Mouse (Mus musculus) Muller cell, postnatal 12 days (primary cell): ENCODE measurements around the gene Wipf1.
"Not testable (repeated sequence)": the region's sequence is repeated elsewhere in the genome, so short reads cannot be mapped to it uniquely, and the experiment has no call there.

Experiments
- DNase-seq: peaks from one replicate; pipeline ENCODE4 v3.0.0-alpha.2; 2015; ENCODE audit errors: inconsistent ontology term

Gene Wipf1

DNA sequence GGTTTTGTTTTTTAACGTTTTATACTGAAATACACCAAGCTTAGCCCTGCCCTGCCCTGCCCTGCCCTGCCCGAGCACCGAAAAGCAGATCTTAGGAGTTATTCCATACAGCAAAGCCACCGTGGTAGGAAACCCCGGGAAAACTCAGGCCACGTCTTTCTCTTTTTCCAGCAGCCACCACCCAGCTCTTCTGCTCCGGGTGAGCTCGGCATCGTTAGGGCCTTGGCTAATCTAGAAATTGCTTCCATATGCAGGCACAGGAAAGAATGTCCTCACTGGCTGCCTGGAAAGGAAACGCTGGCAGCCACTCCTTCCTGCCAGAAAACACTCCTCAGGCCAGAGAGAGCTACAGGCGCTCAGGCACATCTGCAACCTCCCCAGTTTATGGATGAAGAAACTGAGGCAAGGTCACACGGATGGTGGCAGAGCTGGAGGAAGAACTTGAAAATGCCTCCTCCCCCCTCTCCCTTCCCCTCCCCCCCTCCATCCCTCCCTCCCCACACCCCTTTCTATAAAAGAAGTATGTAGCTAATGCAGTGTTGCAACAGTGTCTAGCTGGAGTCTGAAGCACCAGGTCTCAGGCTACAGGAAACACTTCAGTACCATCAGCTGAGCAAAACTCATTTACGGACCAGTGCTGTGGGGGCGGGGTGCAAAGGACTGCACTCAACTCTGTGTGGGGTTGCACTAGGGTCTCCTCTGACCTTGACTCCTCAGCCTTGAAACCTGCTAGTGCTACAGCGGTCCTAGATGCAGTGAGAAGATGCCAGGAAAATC lies 20.1 kb downstream of the Wipf1 start:
- no peak for DNase-seq

DNA sequence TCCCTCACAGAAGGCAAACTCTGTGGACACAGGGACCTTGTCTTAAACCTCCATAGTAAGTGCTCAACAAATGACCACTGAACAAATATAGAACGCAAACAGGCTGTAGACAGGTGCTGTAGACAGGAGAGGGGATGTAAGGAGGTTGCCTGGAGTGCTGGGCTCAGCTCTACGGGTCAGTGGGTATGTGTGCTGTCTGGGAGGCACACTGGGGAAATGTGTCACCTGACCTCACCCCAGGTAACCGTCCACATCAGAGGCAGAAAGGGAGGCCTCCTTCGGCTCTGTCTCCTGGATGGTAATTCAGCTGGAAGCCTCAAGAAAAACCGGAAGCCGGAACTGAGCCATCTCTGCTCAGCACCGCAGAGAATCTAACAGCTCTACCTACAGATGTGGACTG lies 21.6 kb downstream of the Wipf1 start:
- no peak for DNase-seq

DNA sequence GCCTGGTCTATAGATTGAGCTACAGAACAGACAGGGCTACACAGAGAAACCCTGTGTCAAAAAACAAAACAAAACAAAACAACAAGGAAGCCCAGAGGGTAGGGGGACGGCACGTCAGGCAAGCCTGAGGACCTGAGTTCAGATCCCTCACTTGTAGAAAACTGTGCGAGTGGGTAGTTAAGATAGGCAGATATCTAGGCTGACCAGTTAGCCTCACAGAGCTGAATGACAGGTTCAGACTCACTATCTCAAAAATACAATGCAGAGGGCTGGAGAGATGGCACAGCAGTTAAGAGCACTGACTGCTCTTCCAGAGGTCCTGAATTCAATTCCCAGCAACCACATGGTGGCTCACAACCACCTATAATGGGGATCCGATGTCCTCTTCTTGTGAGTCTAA lies 23.2 kb downstream of the Wipf1 start:
- not testable (repeated sequence) for DNase-seq

DNA sequence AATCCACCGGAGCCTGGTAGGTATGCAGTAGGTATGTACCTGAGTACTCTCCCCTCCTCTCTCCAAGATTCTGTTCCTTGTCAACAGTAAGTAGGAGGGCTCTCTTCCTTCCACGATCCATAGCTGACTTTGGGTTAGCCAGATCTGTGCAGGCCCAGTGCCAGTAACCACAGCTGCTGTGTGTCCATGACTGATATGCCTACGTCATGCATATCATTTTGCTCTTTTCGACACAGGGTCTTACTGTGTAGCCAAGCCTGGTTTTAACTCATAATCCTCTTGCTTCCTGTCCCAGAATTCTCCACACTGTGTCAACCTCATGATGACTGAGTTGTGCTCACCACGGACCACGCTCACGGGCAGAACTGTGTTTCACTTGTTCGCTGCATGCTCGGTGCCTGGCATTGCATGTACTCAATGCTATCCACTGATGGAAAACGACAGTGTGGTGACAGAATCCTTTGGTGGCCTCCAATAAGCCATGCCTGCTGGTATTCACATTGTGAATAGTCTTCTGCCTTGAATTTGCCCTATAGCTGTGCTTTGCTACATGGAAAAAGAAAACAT lies 26.6 kb downstream of the Wipf1 start:
- DNase-seq = no peak

DNA sequence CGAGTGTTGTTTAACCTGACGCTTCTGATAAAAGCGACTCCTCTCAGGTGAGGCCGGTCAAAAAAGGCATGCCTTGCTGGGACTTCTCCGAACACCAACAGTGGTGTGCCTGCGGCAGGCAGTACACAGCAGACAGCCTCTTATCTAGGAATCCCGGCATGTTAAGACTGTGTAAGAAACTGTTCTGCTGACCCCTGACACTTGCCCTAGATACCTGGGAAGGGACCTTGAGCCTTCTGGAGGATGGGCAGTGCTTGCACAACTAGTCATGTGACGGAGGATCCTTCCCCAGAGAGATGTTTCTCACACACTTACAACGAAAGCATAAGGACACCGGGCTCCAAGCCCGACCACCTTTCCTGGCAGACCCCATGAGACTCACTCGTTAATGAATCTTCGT lies 28.7 kb downstream of the Wipf1 start:
- DNase-seq = no peak

DNA sequence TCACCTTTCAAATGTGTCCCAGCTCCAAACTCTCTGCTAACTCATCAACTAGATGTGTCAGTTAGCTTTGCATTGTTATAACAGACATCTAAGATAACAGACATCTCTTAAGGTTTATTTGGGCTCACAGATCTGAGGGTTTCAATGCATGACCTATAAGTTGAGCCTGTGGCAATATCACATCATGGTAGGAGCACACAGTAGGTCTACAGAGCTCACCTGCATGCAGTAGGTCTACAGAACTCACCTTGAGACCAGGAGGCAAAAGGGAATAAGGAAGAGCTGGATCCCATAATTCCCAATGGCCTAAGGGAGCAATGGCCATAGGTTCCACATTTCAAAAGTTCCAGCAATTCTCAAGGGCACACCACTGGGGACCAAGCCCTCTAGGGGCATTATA lies 31.2 kb downstream of the Wipf1 start:
- DNase-seq = no peak

DNA sequence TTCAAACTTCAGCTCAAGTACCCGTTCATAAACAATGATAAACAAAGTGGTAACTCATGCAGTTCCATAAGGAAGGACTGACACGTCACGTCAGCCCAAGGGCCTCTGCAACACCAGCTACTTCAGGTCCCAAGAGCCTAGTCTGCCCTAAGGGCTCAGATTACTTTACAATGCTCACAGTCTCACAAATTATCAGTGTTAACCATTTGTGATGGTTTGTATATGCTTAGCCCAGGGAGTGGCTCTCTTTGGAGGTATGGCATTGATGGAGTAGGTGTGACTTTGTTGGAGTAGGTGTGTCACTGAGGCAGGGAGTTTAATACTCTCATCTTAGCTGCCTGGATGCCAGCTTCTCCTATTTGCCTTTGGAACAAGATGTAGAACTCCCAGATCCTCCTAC lies 32.0 kb downstream of the Wipf1 start:
- DNase-seq = no peak

DNA sequence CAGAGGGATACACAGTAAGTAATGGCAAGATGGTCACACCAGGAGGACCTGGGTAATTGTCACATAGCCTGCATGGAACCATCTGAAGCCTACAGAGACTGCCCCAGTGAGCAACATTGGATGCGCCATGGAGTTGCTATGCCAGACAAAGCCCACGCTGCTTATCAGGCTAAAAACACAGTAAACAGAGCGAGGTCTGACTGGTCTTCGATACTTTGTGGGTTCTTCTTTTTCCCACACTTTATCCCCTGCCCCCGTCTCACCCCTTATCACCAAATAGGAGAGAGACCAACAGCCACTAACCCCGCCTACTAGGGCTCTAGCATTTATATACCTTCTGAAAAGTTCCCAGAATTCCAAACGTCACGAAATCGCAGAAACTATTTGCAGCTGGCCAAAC lies 32.6 kb downstream of the Wipf1 start:
- no peak for DNase-seq

DNA sequence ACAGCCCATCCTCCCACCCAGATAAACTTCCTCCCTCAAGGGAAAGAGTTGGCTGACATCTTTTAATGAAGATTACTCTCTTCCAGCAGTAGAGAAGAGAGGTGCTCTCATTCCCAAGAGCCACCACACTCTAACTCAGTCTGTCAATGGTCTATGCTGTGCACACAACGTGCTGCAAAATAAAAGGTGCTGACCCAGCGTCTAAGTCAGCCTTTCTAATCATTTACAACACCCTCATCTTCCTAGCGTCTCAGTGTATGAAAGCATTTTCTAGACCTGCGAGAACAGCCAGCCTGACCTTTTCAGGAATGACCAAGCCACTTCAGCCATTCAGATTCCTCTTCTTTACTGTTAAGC lies 33.2 kb downstream of the Wipf1 start:
- no peak for DNase-seq

DNA sequence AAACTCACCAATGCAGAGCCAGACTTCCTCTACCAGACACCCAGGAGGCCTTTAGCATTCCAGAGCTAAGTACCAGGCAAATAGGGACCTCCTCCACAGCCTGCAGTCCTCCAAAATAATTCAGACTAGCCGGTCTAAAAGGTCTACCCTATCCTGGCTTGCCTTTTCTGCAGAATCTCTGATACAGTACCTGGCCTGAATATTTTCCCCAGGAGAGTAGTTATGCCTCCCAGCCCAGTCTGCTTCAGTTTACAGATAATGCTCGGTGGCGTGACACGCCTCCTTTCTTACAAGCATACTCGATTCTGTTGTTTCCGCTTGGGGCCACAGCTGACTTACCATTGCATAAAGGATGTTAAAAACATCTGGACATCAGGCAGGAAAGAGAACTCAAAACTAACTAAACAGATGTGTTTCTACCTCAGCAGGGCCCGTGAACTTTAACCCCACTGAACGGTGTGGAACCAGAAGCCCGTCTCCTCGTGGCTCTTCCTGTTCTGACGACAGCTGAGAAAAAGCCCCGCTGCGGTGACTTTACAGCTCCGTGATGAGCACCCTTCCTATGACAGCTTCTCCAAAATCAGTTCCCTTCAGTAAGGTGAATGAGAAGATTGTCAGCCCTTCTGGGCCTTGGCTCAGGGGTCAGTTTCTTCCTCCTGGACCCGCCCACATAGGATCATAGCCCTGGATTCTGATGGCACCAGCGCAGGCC lies 33.8 kb downstream of the Wipf1 start:
- DNase-seq = no peak

DNA sequence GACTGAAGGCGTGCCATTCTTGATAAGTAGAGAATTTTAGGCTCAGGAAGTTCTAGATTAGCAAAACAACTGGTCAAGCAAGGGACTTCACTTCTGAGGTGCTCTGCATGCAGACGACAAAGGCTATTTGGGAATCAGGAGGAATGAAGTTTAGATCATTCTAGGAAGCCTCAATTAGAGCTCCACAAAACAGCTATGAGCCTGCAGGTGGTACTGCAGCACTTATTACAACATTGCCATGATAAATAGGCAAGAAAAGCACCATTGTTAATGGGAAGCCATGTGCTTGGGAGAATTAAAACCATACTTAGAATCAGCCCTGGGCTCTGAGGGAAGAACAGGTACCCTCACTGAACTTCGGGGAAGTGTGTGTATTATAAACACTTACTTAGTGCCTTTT lies 36.0 kb downstream of the Wipf1 start:
- no peak for DNase-seq

DNA sequence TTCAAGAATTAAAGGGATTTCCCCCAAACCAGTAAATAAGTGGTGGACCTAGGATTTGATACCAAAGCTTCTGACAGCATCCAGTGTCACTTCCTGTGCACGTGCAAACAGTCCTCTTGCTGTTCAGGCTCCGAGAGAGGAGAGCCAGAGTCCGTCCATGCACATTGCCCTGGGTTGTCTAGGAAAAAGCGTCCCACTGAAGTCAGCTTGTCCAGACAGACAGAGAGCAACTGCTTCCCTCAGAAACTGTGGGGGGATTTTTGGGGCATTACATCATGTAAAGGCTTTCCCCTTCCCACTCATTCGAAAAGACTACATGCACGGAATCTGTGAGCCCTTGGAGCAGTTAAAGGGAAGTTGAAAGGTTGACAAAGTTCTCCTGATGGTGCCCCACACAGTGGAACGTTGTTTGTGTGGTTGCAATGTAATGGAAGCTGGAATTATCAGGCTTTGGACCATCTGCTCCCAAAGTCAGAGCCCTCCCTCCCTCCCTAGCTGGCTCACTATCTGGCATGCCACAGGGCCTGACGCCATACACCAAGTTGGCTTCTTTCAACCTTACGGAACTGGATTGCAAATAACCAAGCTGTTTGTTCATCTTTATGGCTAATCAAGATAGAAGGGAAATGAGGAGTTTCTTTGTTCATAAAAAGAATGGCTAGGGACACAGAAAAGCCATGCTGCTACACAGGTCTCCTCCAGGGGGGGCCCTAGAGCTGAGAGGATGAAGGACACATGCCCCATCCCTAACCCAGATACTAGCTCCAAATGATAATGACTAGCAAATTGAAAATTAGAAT lies 37.9 kb downstream of the Wipf1 start:
- DNase-seq = peak; percentile 78

DNA sequence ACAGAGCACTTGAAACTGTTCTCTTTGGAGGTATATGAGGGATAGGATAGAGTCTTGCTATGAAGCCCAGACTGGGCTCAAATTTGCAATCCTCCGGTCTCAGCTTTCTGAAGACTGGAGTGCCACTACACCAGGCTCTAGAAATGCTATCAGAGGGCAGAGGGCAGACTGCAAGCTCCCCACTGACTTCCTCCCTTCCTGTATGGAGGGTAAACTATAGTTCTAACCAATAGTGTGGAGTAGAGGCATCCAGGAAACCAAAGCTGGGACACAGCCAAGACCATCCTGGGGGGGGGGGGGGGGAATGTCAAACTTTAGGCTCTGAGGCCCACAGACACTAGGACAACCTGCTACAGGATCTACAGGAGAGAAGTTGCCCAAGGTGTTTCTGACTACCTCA lies 39.1 kb downstream of the Wipf1 start:
- DNase-seq = no peak

DNA sequence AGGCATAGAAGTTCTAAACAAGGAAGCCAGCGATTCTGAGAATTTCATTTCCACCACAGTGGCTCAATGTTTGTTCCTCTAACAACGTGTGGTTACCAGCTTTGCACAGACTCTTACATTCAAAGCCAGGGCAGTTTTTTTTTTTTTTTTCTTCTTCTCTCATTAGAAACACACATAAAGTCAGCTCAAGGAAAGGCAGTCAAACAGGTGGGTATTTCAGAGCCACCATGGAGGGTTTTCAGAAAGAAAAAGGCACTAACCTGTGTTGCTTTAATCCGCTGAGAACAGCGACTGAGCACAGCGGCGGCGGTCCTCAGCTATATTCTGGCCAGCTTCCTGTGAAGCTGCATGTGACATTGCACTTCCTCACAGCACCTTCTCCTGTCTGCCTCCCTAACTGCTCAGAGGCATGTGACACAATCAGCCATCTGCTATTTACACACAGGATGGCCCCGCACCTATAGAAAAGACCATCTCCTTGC lies 43.4 kb downstream of the Wipf1 start:
- DNase-seq = no peak

DNA sequence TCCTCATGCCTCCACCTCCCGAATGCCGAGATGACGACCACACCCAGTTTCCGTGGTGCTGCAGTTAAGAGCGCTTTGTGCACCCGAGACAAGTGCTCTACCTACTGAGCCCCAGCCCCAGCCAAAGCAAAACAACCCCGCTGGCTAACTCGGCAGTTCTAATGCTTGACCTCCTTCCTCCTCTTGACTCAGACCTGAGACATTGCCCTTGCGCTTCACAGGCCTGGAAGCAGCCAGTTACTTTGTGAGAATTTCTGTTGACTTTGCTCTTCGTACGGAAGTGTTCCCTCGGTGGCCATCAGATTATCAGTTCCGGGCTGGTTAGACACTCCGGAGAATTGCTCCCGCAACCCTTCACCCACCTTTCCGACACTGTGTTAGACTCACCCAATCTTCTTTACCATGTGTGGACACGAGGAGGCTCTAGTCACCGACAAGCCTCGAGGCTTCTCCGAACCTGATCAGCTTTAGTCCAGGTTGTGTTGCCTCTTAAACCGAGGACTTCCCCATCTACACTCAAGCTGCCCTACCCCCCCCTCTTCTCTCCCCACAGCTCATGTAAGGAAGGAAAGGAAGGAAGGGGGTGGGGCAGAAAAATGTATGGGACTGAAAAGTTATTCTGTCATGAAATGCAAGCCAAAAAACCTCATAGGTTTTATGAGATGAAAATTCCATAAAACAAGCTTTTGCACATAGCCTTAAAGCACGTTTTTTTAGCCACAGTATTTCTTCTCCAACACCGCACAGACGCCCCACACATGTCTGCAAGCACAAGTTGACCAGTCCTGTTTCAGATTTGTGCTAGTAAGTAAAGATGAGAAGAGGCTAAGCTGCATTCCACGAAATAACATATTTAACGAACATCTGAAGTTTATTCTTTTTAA lies 44.1 kb downstream of the Wipf1 start:
- no peak for DNase-seq

DNA sequence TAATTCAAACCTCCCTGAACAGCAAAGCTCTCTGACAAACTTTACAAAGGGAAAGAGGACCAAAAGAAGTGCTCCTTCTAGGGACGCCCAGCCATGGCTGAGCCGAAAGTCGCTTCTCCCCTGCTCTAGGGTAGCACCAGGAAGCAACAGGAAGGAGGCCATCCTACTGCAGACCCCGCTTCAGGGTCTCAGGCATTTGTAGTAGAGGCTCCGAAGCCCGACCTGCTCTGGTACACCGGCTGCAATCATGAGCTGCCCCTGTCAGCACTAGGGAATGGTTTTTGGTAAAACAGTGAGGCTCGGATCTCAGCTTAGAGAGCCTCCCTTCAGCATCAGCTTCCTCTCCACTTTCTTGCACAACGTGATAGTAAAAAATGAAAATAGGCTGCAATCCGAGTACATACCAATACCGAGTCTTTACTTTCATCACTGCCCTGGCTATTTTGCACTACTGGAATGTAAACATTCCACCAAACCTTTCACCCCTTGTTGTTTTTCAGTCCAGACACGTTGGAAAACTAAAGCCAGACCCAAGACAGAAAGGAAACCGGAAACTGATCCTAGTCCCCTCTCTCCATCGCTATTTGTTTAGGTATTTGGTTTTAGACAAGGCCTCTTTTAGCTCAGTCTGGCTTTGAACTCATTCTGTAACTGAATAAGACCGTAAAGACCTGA lies 44.8 kb downstream of the Wipf1 start:
- no peak for DNase-seq

DNA sequence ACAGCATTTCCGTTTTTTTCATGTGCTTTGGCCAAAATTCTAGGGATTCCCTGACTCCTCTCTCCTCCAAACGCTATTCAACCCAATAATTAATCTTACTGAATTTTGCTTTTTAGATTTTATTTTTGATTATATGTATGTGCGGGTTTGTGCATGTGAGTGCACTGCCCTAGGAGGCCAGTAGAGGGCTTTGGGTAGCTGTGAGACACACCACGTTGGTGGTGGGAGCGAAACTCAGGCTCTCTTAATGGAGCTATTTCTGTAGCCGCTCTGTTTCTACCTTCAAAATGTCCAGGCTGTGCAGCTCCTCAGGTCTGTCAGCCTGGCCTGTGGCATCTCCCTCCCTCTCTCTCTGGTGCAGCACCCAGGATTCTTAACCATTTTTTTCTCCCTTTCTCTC lies 50.7 kb downstream of the Wipf1 start:
- DNase-seq = no peak

DNA sequence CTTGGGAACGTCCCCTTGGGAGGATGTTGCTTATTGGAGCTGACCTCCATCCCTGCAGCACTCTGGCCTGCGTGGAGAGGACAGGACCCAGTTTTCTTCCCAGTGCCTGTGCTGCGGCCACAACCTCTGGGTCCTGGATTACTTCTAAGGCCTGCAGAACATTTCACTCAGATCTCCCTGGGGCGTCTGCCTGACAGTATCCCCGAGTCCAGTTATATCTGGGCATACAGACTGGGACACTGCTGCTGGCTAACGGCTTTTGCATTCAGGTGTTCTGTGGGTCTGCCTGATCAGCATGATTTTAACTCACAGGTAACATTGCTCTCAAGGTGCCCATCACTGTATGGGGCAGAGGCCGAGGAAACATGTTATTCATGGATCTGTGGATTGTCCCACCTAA lies 52.0 kb downstream of the Wipf1 start:
- no peak for DNase-seq

DNA sequence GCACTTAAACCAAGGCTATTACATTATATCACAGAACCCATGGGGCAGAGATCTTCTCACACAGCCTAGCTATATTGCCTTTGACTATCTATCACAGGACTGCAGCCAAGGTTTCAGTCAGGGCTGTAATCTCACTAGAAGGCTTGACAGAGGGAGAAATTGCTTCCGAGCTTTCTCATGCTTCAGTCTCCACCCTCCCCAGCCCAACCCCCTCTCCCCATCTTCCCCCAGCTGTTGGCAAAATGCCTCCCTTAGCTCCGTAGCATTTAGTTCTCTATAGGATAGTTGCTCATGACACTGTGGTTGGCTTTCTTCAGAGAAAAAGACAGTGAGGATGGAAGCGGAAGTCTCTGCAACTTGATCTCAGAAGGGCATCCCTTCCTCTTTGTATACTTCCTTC lies 54.0 kb downstream of the Wipf1 start:
- no peak for DNase-seq

DNA sequence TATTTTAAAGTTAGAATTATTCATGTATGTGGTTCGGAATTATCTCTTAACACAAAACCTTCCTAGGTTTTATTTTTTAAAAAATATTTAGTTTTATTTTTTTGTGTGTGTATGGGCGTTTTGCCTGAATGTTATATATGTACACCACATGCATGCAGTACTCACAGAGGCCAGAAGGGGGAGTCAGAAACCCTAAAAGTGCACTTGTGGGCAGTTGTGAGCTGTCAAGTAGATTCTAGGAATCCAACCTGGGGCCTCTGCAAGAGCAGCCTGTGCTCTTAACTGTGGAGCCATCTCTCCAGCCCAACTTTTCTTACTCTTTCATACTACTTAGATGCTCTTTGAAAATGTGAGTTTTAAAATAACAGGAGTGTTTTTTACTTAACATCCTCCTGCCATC lies 57.4 kb downstream of the Wipf1 start:
- DNase-seq = no peak

DNA sequence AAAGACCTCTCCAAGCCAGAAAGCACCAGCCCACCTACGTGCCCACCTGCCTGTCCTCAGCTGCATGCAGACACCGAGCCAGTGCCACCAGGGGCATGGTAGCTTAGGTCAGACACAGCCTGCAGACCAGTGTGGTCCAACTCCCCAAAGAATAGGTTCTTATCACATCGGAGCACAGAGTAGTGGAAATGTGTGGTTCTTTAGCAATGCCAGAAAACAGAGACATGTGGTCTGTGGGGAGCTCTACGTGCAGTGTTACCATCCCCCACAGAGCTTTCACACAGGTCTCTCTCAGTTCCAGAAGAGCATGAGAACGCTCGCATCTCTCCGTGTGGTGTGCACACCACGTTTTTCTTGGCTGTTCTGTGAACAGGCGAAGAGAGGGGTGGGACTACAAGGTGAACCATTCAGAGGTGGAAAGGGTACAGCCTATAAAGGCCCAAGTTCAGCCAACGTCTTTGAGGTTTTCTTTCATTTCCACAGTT lies 59.3 kb downstream of the Wipf1 start:
- DNase-seq = no peak
